Mouse (Mus musculus): Measurements from ENCODE around the gene Ccdc88c. TPM values are rescaled to one million over a fixed set of nuclear protein-coding genes. Genes with fewer than 3 reads are reported as not detected.
A peak's percentile ranks its signal among the peaks of the same experiment; 100 is the strongest.

Ccdc88c gene
- polyA plus RNA-seq, 1 experiment from 2014 or later = 12.0 TPM

DNA sequence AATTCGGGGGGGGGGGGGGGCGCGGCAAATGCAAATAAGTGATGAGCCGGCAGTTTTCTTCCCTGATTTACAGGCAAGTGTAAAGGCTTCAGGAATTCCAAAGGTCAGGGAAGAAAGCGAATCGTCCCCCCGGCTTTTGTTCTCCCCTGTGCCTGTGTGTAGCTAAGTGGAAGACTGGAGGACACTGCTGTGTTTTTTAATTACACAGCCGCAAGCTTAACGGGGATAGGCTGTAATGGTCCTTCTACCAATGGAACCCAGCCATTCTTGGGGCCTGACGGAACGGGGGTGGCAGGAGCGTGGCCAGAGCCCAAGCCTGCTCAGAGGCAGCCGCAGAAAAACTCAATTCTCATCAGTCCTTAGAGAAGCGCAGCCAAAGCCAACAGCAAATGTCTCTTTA, 1.9 kb downstream of the Ccdc88c start:
- Histone ChIP-seq H3K27me3 (ENCODE audit: insufficient read depth, low read length) (peaks cover 4% of the 10 kb centered on the region; the same call in 1 of the 2 replicates), H3K4me1 (ENCODE audit: insufficient read depth, low read length) (peaks cover 39% of the 10 kb centered on the region), H3K4me2 (replicated peaks; ENCODE audit: low read depth, low read length) (peak overlapping the region; percentile 83), H3K4me3 (ENCODE audit: low read length) (peak overlapping the region; percentile 62), H3K9ac (replicated peaks; ENCODE audit: low read length) (peak overlapping the region; percentile 83), H3K9me3 (ENCODE audit: low read length) (no peaks in the 10 kb centered on the region), H3K36me3 (ENCODE audit: insufficient read depth, low read length) (peaks cover 2% of the 10 kb centered on the region; the same call in 1 of the 2 replicates), H3K27ac (ENCODE audit: low read length) (peak overlapping the region; percentile 84)
- WGBS = 6% methylated on average over 14 of the region's 14 CpGs
- no peak for ATAC-seq (ENCODE audit: low FRiP score, low TSS enrichment)

DNA sequence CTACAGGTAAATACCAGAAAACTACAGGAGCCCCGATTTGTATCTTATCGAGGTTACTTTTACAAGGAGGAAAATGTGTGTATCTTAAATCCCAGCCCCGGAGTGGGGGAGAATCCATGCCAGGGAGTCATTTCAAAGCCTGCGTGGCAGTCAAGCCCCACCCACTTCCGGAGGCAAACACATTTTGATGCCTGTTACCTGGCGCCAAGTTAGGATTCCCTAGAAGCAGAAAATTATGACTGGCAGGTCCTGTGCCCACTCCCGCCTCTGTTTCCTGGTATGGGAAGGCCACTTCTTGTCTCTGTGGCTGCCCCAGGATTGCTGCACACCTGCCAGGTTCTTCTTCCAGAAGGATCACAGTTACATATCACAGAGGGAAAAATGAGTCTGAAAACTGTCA, 2.3 kb downstream of the Ccdc88c start:
- H3K9ac ChIP-seq (replicated peaks; ENCODE audit: low read length) = peak overlapping the region; percentile 83; the same call in 1 of the 2 replicates
- peaks cover 4% of the 10 kb centered on the region; the same call in 1 of the 2 replicates for H3K27me3 ChIP-seq (ENCODE audit: insufficient read depth, low read length)
- 41% methylated on average over 7 of the region's 7 CpGs for WGBS
- H3K27ac ChIP-seq (ENCODE audit: low read length) = no peak overlapping the region; the same call in 1 of the 2 replicates
- H3K36me3 ChIP-seq (ENCODE audit: insufficient read depth, low read length) = peaks cover 7% of the 10 kb centered on the region
- no peak for ATAC-seq (ENCODE audit: low FRiP score, low TSS enrichment)
- H3K4me1 ChIP-seq (ENCODE audit: insufficient read depth, low read length) = peaks cover 39% of the 10 kb centered on the region
- peak overlapping the region; percentile 83 for H3K4me2 ChIP-seq (replicated peaks; ENCODE audit: low read depth, low read length)
- no peaks in the 10 kb centered on the region for H3K9me3 ChIP-seq (ENCODE audit: low read length)
- H3K4me3 ChIP-seq (ENCODE audit: low read length) = peak overlapping the region; percentile 62

DNA sequence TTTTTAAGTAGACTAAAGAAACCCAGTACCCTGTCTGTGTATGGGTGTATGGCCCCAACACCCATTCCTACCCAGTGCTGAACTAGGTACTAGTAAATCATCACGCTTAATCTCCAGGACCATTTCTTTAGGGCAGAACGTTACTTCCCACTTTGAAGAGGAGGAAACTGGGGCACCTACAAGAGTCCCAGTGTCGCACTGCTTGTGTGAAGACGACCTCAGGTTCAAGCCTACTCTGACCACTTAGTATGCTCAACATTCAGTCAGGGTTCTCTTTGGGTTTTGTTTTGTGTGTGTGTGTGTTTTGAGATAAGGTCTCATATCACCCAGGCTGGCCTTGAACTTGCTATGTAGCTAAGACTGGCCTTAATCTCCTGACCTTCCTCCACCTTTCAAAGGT, 2.8 kb downstream of the Ccdc88c start:
- Histone ChIP-seq H3K36me3 (ENCODE audit: insufficient read depth, low read length) (peaks cover 7% of the 10 kb centered on the region), H3K4me3 (ENCODE audit: low read length) (no peak overlapping the region; the same call in 1 of the 2 replicates), H3K4me2 (replicated peaks; ENCODE audit: low read depth, low read length) (peak overlapping the region; percentile 83), H3K27ac (ENCODE audit: low read length) (no peak overlapping the region), H3K9ac (replicated peaks; ENCODE audit: low read length) (no peak overlapping the region), H3K27me3 (ENCODE audit: insufficient read depth, low read length) (peaks cover 4% of the 10 kb centered on the region; the same call in 1 of the 2 replicates), H3K4me1 (ENCODE audit: insufficient read depth, low read length) (peaks cover 39% of the 10 kb centered on the region), H3K9me3 (ENCODE audit: low read length) (no peaks in the 10 kb centered on the region)
- no peak for ATAC-seq (ENCODE audit: low FRiP score, low TSS enrichment)
- 80% methylated on average over 4 of the region's 4 CpGs for WGBS

DNA sequence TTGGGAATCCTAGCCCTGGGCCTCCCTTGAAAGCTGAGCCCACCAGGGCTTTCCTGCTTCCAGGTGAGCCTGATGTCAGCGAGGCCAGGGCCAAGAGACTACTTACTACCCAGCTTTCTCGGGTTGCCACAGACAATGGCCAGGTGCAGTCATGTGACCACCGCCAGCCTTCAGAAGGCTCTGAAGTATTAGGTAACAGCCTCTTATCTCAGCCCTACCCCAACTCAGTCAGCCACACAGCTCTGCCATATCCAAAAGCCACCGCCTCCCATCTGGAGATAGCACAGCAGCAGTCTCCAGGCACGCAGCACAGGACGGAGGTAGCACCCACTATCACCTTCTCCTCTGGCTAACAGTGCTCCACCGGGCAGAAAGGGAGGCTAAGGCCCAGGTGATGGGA, 3.5 kb downstream of the Ccdc88c start:
- H3K4me3 ChIP-seq (ENCODE audit: low read length) = no peak overlapping the region
- no peak overlapping the region; the same call in 1 of the 2 replicates for H3K9ac ChIP-seq (replicated peaks; ENCODE audit: low read length)
- H3K36me3 ChIP-seq (ENCODE audit: insufficient read depth, low read length) = peaks cover 7% of the 10 kb centered on the region
- no peak for ATAC-seq (ENCODE audit: low FRiP score, low TSS enrichment)
- WGBS = 44% methylated on average over 7 of the region's 7 CpGs
- peaks cover 4% of the 10 kb centered on the region; the same call in 1 of the 2 replicates for H3K27me3 ChIP-seq (ENCODE audit: insufficient read depth, low read length)
- peak overlapping the region; percentile 17 for H3K4me2 ChIP-seq (replicated peaks; ENCODE audit: low read depth, low read length)
- peaks cover 39% of the 10 kb centered on the region for H3K4me1 ChIP-seq (ENCODE audit: insufficient read depth, low read length)
- no peak overlapping the region for H3K27ac ChIP-seq (ENCODE audit: low read length)
- no peaks in the 10 kb centered on the region for H3K9me3 ChIP-seq (ENCODE audit: low read length)

DNA sequence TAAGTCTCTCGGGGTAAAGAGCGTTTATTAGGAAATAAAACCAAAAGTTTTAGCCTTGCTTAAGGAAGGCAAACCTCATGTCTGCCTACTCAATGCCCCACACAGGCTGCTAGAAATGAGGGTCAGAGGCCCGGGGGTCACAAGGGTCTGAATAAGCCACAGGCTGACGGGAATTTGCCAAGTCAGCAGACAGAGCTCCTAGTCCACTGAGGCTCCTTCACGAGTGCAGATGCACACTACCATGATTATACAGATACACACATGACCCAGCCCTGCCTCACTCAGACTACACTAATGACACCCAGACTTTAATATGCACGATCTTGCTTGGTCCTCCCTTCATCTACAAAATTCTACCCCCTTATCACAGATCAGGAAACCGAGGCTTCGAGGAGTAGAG, 4.0 kb downstream of the Ccdc88c start:
- Histone ChIP-seq H3K9me3 (ENCODE audit: low read length) (no peaks in the 10 kb centered on the region), H3K4me1 (ENCODE audit: insufficient read depth, low read length) (peaks cover 39% of the 10 kb centered on the region), H3K27ac (ENCODE audit: low read length) (0 out of 2 replicates have a peak overlapping the region, but pooled peaks have one; percentile 26), H3K4me3 (ENCODE audit: low read length) (no peak overlapping the region), H3K4me2 (replicated peaks; ENCODE audit: low read depth, low read length) (no peak overlapping the region; the same call in 1 of the 2 replicates), H3K36me3 (ENCODE audit: insufficient read depth, low read length) (peaks cover 7% of the 10 kb centered on the region), H3K9ac (replicated peaks; ENCODE audit: low read length) (no peak overlapping the region), H3K27me3 (ENCODE audit: insufficient read depth, low read length) (peaks cover 4% of the 10 kb centered on the region; the same call in 1 of the 2 replicates)
- ATAC-seq (ENCODE audit: low FRiP score, low TSS enrichment) = no peak
- 52% methylated on average over 8 of the region's 8 CpGs for WGBS

DNA sequence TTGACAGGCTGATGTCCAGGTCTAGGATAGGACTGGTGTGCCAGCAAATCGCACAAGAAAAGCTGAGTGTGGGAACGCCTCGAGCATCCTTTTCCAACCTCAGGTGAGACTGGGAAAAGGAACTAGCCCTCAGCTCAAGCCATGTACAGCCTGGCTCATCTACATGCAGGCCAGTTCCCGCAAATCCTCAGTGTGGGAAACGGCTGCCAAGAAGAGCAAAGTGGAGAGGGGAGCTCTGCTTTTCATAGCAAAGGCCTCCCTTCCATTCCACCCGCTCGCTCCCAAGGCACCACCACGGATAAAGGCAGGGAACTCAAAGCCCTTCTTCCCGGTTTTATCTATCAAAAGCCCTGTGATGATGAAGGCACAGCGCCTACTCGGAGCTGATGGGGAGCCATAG, 5.7 kb downstream of the Ccdc88c start:
- Histone ChIP-seq H3K27me3 (ENCODE audit: insufficient read depth, low read length) (peaks cover 4% of the 10 kb centered on the region; the same call in 1 of the 2 replicates), H3K4me2 (replicated peaks; ENCODE audit: low read depth, low read length) (no peak overlapping the region), H3K9ac (replicated peaks; ENCODE audit: low read length) (no peak overlapping the region), H3K9me3 (ENCODE audit: low read length) (no peaks in the 10 kb centered on the region), H3K27ac (ENCODE audit: low read length) (no peak overlapping the region), H3K4me1 (ENCODE audit: insufficient read depth, low read length) (peaks cover 47% of the 10 kb centered on the region), H3K36me3 (ENCODE audit: insufficient read depth, low read length) (peaks cover 7% of the 10 kb centered on the region), H3K4me3 (ENCODE audit: low read length) (no peak overlapping the region)
- no peak for ATAC-seq (ENCODE audit: low FRiP score, low TSS enrichment)
- 83% methylated on average over 11 of the region's 11 CpGs for WGBS

DNA sequence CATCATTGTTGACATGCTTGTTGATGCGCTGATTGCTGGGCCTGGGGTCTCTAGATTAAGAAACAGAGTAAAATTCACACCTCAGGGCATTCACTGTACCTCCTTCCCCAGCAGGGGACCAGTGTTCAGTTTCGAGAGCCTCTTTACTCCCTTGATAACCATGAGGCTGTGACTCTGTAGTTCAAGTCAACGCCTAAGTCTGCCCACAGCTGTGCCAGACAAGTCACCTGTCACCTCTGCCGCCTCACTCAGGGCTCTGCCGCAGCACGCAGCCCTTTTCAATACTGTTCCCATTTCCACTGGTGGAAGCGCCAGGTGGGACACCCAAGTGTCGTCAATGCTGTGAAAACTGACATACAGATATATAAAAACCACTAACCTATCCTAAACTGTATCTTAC, 6.5 kb downstream of the Ccdc88c start:
- Histone ChIP-seq H3K27me3 (ENCODE audit: insufficient read depth, low read length) (peaks cover 4% of the 10 kb centered on the region; the same call in 1 of the 2 replicates), H3K4me2 (replicated peaks; ENCODE audit: low read depth, low read length) (no peak overlapping the region), H3K36me3 (ENCODE audit: insufficient read depth, low read length) (peaks cover 7% of the 10 kb centered on the region), H3K9ac (replicated peaks; ENCODE audit: low read length) (no peak overlapping the region), H3K4me1 (ENCODE audit: insufficient read depth, low read length) (peaks cover 55% of the 10 kb centered on the region), H3K4me3 (ENCODE audit: low read length) (no peak overlapping the region), H3K9me3 (ENCODE audit: low read length) (no peaks in the 10 kb centered on the region), H3K27ac (ENCODE audit: low read length) (no peak overlapping the region)
- WGBS = 93% methylated on average over 8 of the region's 8 CpGs
- no peak for ATAC-seq (ENCODE audit: low FRiP score, low TSS enrichment)

DNA sequence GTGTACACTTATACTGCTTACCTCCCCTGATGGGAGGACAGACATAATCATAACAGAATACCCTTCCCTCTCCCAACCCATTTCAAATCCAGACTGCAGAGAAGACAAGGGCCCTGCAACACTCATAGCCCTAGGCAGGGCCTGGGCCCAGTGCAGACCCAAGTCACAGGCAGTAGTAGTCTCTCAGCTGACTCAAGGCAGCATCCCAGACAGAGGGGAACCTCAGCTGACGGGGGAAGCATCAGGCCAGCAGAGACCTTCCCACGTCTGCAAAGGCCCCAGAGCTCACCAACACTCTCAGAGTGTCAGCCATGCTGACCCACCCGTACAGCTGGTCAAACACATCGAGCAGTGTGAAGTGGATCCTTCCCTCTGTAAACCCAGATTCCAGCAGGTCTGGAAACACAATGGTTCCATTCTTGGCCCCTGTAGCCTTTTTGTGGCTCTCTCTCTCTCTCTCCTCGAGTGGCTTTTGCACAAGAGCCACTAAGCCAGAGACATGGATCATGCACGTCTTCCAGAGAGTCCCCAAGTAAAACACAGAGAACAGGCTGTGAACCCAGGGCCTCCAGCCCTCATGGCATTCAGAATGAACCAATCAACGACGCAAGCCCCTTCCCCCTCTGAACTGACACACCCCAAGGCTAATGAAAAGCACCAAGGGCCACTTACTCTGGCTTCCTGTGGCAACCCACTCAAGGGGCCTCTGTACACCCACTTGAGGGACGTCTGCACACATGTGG, 7.2 kb downstream of the Ccdc88c start:
- Histone ChIP-seq H3K27ac (ENCODE audit: low read length) (no peak overlapping the region), H3K4me3 (ENCODE audit: low read length) (no peak overlapping the region), H3K36me3 (ENCODE audit: insufficient read depth, low read length) (peaks cover 7% of the 10 kb centered on the region), H3K9me3 (ENCODE audit: low read length) (no peaks in the 10 kb centered on the region), H3K4me1 (ENCODE audit: insufficient read depth, low read length) (peaks cover 56% of the 10 kb centered on the region), H3K9ac (replicated peaks; ENCODE audit: low read length) (no peak overlapping the region), H3K27me3 (ENCODE audit: insufficient read depth, low read length) (peaks cover 4% of the 10 kb centered on the region; the same call in 1 of the 2 replicates), H3K4me2 (replicated peaks; ENCODE audit: low read depth, low read length) (no peak overlapping the region)
- WGBS = 83% methylated on average over 9 of the region's 9 CpGs
- ATAC-seq (ENCODE audit: low FRiP score, low TSS enrichment) = no peak

DNA sequence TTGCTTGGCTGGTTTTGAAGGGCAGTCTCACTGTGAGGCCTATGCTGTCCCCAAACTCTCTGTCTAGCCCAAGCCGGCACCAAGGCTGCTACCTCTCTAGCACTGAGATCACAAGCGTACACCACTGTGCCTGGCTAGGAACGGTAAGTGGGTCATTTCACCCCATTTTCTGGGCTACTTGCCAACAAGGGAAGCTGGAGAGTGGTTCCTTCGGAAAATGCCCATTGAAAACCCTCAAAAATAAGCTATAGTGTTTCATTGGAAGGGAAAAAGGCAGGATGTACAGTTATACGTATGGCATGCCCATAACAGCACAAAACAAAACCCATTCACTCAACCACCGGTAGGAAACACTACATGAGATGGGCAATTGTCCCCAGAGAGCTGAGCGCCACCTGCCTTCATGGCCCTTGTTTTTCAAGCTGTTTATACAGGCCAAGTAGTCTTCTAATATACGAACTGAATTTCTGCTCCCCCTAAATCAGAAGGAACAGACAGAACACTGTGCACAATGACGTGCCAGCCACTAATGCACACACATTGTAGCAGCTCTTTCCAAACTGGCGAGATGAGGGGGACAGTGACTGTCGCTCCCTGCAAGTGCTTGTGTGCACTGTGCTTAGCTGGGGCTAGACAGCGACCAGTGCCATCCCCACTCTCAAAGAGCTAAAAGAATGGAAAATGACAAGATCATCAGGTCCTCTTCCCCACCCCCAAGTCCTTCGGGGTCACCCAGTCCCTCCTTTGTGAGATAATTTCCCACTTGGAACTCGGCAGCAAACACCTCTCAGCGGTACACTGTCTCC, 8.4 kb downstream of the Ccdc88c start:
- Histone ChIP-seq H3K9ac (replicated peaks; ENCODE audit: low read length) (no peak overlapping the region), H3K4me2 (replicated peaks; ENCODE audit: low read depth, low read length) (no peak overlapping the region), H3K9me3 (ENCODE audit: low read length) (no peaks in the 10 kb centered on the region), H3K27ac (ENCODE audit: low read length) (no peak overlapping the region), H3K36me3 (ENCODE audit: insufficient read depth, low read length) (peaks cover 7% of the 10 kb centered on the region), H3K4me1 (ENCODE audit: insufficient read depth, low read length) (peaks cover 55% of the 10 kb centered on the region), H3K4me3 (ENCODE audit: low read length) (no peak overlapping the region), H3K27me3 (ENCODE audit: insufficient read depth, low read length) (no peaks in the 10 kb centered on the region)
- WGBS = 85% methylated on average over 15 of the region's 15 CpGs
- ATAC-seq (ENCODE audit: low FRiP score, low TSS enrichment) = no peak
